Mouse (Mus musculus): Measurements from ENCODE around the gene Gm6793. TPM values are rescaled to one million over a fixed set of nuclear protein-coding genes. Genes with fewer than 3 reads are reported as not detected.
A peak's percentile ranks its signal among the peaks of the same experiment; 100 is the strongest.

Gene Gm6793
- under 1 TPM; 0.20 to 0.23 TPM for total RNA-seq (2021)
- long read RNA-seq, experiment 1, partial matches to known transcripts, result 0 of 1 reads
- long read RNA-seq, experiment 1, other reads (novel, unspliced or antisense), result 0 of 1 reads
- long read RNA-seq, experiment 2, result 0 reads

- no peak for DNase-seq
Observed at GRCm38 (mm10) chr8:112014936-112015335, at the start of gene Gm6793. Gm6793 (minus strand) TSS chr8:112015036.

- DNase-seq, result peak in 1 of 2 experiments; percentile 18
Observed at GRCm38 (mm10) chr8:112061372-112061771, 46.5 kb upstream of the Gm6793 start.

GRCm38 (mm10) chr8:112054456-112054855 lies 39.6 kb upstream of the Gm6793 start:
- DNase-seq, result no peak

GRCm38 (mm10) chr8:112051537-112051936 lies 36.7 kb upstream of the Gm6793 start:
- DNase-seq, result no peak

GRCm38 (mm10) chr8:112049984-112050383 lies 35.1 kb upstream of the Gm6793 start:
- no peak for DNase-seq

- DNase-seq, result no peak
Observed at GRCm38 (mm10) chr8:112048293-112048692, 33.5 kb upstream of the Gm6793 start.

- peak; percentile 77 to 79 for DNase-seq
Observed at GRCm38 (mm10) chr8:112045896-112046295, 31.1 kb upstream of the Gm6793 start.

GRCm38 (mm10) chr8:112045182-112045581 lies 30.3 kb upstream of the Gm6793 start:
- DNase-seq, result no peak

GRCm38 (mm10) chr8:112037521-112037920 lies 22.7 kb upstream of the Gm6793 start:
- no peak for DNase-seq

GRCm38 (mm10) chr8:112034603-112035002 lies 19.8 kb upstream of the Gm6793 start:
- DNase-seq, result peak; percentile 13 to 44

- DNase-seq, result no peak
Observed at GRCm38 (mm10) chr8:112033071-112033470, 18.2 kb upstream of the Gm6793 start.

- no peak for DNase-seq
Observed at GRCm38 (mm10) chr8:112030663-112031062, 15.8 kb upstream of the Gm6793 start.

- no peak for DNase-seq
Observed at GRCm38 (mm10) chr8:112029455-112029854, 14.6 kb upstream of the Gm6793 start.

- DNase-seq, result peak; percentile 64 to 74
Observed at GRCm38 (mm10) chr8:112011816-112012242, 3.0 kb downstream of the Gm6793 start.

- DNase-seq, result peak; percentile 94 to 96
Observed at GRCm38 (mm10) chr8:112010997-112011815, 3.6 kb downstream of the Gm6793 start, which contains the start of the genes Kars and Terf2ip. Kars (minus strand) TSS chr8:112011323. Terf2ip (plus strand) TSS chr8:112011398.

GRCm38 (mm10) chr8:112009558-112009957 lies 5.3 kb downstream of the Gm6793 start:
- DNase-seq, result no peak

- no peak for DNase-seq
Observed at GRCm38 (mm10) chr8:112007669-112008068, 7.2 kb downstream of the Gm6793 start.

- no peak for DNase-seq
Observed at GRCm38 (mm10) chr8:112005601-112006000, 9.2 kb downstream of the Gm6793 start.

- no peak for DNase-seq
Observed at GRCm38 (mm10) chr8:112004754-112005153, 10.1 kb downstream of the Gm6793 start.

GRCm38 (mm10) chr8:111992703-111993039 lies 22.2 kb downstream of the Gm6793 start:
- no peak for DNase-seq

GRCm38 (mm10) chr8:111992013-111992702 lies 22.7 kb downstream of the Gm6793 start, which contains the start of gene Adat1:
Adat1 (minus strand) TSS chr8:111992302.
- peak; percentile 91 to 93 for DNase-seq

GRCm38 (mm10) chr8:111991278-111991677 lies 23.6 kb downstream of the Gm6793 start:
- no peak for DNase-seq

- peak; percentile 78 to 82 for DNase-seq
Observed at GRCm38 (mm10) chr8:111989911-111990310, 24.9 kb downstream of the Gm6793 start.

Measured in adrenal gland, postnatal 36 days (tissue).